Mouse (Mus musculus): ENCODE data around the gene Cog5.

The Cog5 gene

GRCm38 (mm10) chr12:31939026-31939425, 284.4 kb downstream of the Cog5 start:
- no peak for DNase-seq (ENCODE audit: low read depth)

GRCm38 (mm10) chr12:31943020-31943654, 288.5 kb downstream of the Cog5 start:
- peak; percentile 60 for DNase-seq (ENCODE audit: low read depth)

GRCm38 (mm10) chr12:31944405-31944804, 289.7 kb downstream of the Cog5 start:
- DNase-seq (ENCODE audit: low read depth) = no peak

- no peak for DNase-seq (ENCODE audit: low read depth)
These were observed 292.8 kb downstream of the Cog5 start for GRCm38 (mm10) chr12:31947476-31947875.

GRCm38 (mm10) chr12:31948101-31949000, 293.7 kb downstream of the Cog5 start:
- no peak for DNase-seq (ENCODE audit: low read depth)

GRCm38 (mm10) chr12:31949193-31949741, 294.6 kb downstream of the Cog5 start:
- peak; percentile 76 for DNase-seq (ENCODE audit: low read depth)

GRCm38 (mm10) chr12:31949759-31950658, 295.3 kb downstream of the Cog5 start, which contains the start of gene Hbp1:
Gene Hbp1, minus strand, starts transcription at chr12:31950535.
- DNase-seq (ENCODE audit: low read depth) = peak; percentile 100

GRCm38 (mm10) chr12:31950659-31951031, 296.0 kb downstream of the Cog5 start:
- no peak for DNase-seq (ENCODE audit: low read depth)

- no peak for DNase-seq (ENCODE audit: low read depth)
These were observed 301.2 kb downstream of the Cog5 start for GRCm38 (mm10) chr12:31955843-31956242.

GRCm38 (mm10) chr12:31964074-31964473, 309.4 kb downstream of the Cog5 start:
- no peak for DNase-seq (ENCODE audit: low read depth)

GRCm38 (mm10) chr12:31965517-31966212, 311.0 kb downstream of the Cog5 start:
- no peak for DNase-seq (ENCODE audit: low read depth)

GRCm38 (mm10) chr12:31966405-31966804, 311.7 kb downstream of the Cog5 start:
- DNase-seq (ENCODE audit: low read depth) = peak; percentile 64

GRCm38 (mm10) chr12:31967536-31967935, 312.9 kb downstream of the Cog5 start:
- peak; percentile 79 for DNase-seq (ENCODE audit: low read depth)

GRCm38 (mm10) chr12:31969111-31969510, 314.4 kb downstream of the Cog5 start:
- DNase-seq (ENCODE audit: low read depth) = no peak

- no peak for DNase-seq (ENCODE audit: low read depth)
These were observed 316.9 kb downstream of the Cog5 start for GRCm38 (mm10) chr12:31971547-31971946.

- DNase-seq (ENCODE audit: low read depth) = peak; percentile 51
These were observed 319.0 kb downstream of the Cog5 start for GRCm38 (mm10) chr12:31973473-31974172.

GRCm38 (mm10) chr12:31976544-31976943, 321.9 kb downstream of the Cog5 start:
- DNase-seq (ENCODE audit: low read depth) = no peak

- DNase-seq (ENCODE audit: low read depth) = no peak
These were observed 323.0 kb downstream of the Cog5 start for GRCm38 (mm10) chr12:31977613-31978195.

GRCm38 (mm10) chr12:31983238-31983637, 328.6 kb downstream of the Cog5 start:
- DNase-seq (ENCODE audit: low read depth) = no peak

GRCm38 (mm10) chr12:31983769-31984168, 329.1 kb downstream of the Cog5 start:
- no peak for DNase-seq (ENCODE audit: low read depth)

Data from c-Kit-positive CD71-positive TER-119-negative erythroid progenitor cells, embryonic 14.5 days (primary cell).